Mouse (Mus musculus) MN1 (cell line): Measurements from ENCODE around the gene Zfp800.

Source experiments
- DNase-seq: peaks from one replicate; pipeline ENCODE4 v3.0.0-alpha.2; 2016; ENCODE audit warnings: low spot score

The Zfp800 gene

DNA sequence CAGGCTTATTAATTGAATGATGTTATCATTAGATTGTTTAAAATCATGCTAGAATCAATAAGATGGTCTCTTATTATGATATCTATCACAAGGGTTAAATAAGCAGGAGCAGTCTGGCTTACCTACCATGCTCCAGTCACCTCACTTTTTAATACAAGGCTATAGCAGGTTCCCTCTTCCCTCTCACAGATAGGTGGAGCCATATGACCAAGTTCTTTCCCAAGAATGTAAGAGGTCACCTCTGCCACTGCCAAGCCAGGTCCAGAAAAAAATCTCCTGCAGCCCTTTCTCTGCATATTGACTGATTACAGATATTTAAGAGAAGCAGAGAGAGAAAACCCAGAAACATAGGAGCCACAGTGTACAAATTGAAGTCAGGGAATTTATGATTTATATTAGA lies 88.1 kb downstream of the Zfp800 start:
- peak; percentile 29 for DNase-seq

- no peak for DNase-seq
Measured at GRCm38 (mm10) chr6:28308929-28309328, 88.9 kb downstream of the Zfp800 start.

GRCm38 (mm10) chr6:28306702-28307101 lies 91.1 kb downstream of the Zfp800 start:
- DNase-seq: no peak

DNA sequence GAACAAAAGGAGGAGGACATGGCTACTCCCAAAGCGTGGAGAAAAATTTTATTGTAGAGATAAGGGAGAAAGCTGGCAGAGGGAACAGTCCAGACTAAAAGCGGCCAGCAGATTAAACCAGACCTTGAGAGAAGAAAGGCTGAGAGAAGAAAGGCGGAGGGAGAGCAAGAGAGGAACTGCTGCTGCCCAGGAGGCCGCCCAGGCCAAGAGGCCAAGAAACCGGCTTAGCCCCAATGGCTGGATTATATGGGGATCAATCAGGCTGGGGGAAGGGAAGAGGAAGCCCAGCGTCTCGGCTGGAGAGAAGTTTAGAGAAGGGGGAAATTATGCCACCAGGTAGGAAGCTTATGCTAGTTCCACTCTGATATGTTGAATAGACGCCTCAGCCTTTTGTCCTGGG lies 101.5 kb downstream of the Zfp800 start:
- no peak for DNase-seq

DNA sequence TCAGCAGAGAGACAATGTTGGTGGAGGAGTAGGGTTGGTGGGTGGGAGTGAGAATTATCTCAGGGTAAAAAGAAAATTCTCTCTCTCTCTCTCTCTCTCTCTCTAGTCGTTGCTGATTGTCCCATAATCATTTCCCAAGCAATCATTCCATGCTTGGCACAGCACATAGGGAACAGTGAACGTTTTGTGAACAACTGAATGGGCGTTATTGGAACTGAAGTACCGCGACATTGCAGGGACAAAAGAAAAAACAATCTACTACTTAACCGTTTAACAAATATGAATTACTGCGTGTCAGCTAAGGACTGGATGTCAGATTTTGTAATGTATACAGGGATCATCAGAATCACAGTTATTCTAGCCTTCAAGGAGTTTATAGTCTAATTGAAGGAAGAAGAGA lies 102.2 kb downstream of the Zfp800 start:
- no peak for DNase-seq

DNA sequence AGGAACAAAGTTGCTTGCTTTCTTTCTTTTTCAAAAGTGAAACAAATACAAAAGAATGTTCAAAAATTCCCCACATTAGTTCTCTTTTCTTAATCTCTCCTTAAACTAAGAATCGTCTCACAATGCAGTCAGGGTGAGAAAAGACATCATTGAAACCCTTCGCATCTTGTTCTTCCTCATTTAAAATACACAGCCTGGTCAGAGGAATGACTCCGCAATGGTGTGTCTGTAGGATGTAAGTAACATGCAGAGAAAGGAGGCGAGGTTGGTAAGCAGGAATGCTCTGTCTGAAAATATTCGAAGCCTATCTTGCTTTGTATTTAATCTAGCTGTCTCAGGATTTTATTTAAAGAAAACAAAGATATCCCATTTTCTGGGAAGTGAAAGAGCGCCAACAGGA lies 105.0 kb downstream of the Zfp800 start:
- DNase-seq: no peak

GRCm38 (mm10) chr6:28279886-28280285 lies 117.9 kb downstream of the Zfp800 start:
- no peak for DNase-seq

GRCm38 (mm10) chr6:28262198-28262621 lies 135.6 kb downstream of the Zfp800 start:
- no peak for DNase-seq

DNA sequence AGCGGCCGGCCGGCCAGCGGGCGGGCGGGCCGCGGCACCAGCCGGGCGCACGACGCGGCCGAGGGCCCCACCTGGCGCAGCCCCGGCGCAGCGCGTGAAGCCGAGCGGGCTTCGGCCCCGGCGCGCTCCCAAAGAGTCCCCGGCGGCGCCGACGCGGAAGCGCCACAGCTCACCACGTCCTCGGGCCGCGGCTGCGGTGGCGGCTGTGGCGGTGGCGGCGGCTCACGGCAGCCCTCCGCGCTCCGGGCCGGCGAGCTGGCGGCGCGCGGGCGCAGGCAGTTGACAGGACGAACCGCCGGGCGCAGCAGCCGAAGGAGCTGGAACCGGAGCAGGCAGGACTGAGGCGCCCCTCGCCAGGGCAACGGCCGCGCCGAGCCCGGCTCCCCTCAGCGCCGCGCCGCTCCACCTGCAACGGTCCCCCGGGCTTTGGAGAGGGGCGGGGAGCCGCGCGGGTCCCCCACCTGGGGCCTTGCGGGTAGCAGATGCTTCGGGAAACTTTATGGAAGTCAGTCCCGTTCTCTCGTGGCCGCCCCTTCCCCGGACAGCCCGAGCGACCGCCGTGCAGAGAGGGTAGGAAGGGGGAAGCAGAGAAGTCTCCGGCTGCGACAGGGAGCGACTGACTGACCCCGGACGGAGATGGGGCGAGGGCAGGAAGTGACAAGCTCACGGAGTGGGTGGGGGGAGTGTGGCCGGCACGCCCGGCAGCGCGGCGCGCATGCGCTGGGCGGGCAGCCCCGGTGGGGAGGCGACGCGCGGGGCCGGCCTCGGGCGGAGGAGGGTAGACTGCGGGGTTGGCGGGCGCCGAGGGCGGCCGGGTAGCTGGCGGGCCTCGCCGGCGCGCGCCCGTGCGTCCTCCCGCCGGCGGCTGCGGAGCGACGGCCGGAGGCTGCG lies 136.3 kb downstream of the Zfp800 start:
- peak; percentile 92 for DNase-seq

DNA sequence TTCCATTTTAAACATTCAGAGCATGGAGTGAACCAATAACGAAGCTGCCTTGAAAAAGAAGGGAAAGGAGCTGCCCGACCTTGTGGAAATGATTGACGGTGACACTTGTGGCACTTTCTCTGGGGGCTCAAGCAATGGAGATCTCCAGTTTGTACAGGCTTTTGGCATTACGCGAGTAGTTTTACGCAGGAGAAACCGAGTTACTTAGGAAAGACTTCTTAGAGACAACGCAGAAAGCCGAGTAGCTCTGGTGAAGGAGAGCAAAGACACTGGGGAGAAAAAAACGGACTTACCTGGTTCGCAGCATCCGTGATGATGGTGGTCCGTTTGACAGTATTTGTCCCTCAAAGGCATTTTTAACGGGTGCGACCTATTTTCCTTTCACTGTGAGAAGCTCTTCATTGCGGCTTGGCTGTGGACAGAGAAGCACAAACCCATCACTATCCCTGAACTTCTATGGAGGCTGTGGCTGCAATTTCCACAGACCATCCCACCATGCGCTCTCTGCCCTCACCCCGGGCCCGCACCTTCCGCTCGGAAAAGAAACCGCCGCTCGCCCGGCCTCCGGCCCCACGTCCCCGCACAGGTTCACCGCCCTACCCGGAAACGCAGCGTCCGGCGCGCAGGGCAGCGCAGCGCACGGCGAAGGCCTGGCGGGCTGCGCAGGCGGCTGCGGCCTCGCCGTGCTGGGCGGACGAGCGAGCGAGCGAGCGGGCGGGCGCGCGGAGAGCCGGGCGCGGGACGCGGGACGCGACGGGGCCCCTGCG lies 137.2 kb downstream of the Zfp800 start:
- DNase-seq: peak; percentile 61

- DNase-seq: no peak
Measured at GRCm38 (mm10) chr6:28259750-28260149, 138.1 kb downstream of the Zfp800 start.

- no peak for DNase-seq
Measured at GRCm38 (mm10) chr6:28258440-28258839, 139.4 kb downstream of the Zfp800 start.

GRCm38 (mm10) chr6:28257772-28258171 lies 140.0 kb downstream of the Zfp800 start:
- DNase-seq: no peak

DNA sequence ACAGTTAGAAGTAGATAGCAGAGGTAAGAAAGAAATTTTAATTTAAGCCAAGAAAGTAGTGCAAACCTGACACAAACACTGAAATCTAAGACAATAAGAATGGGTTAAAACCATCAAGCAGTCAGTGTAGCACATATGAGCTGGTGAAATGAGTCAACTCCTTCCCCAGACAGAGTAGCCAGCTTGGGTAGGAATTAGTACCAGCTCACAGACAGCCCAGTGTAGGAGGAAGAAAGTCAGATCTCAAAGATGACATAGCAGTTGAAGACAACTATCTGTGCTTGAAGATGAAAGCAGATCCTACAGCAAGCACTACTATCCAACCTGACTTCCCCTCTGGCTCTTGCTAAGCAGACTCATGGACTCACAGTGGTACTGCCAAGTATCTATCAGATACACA lies 145.0 kb downstream of the Zfp800 start:
- DNase-seq: no peak

GRCm38 (mm10) chr6:28248211-28248610 lies 149.6 kb downstream of the Zfp800 start:
- DNase-seq: no peak

DNA sequence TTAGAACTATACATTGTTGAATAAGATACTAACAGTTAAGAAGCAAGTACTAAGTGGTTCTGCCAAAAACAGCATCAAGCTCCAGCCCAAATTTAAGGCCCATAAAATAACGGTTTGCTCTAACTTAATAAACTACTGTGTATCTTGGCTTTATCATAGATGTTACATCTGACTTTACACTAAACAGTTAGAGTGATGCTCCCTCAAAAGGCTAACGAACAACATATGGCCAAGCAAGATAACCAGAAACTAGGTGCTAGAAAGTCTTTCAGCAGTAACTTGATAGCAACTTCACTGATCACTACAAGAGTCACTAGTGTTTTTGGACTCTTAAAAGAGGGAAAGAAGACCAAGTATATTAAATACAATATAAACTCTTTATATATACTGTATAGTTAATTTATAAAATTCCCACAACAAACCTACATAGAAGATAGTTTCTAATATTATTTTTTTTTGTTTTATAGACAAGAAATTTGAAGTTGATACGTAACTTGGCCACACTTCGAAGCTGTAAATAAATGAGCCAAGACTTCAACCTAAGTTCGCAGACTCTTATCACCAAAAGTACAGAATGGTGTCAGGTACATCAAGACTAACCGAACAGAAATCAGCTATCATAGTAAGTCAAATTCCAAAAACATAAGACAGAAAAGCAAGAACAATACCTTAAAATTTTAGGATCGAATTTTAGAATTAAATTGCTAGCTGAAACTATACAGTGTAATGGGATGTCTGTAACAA lies 165.0 kb downstream of the Zfp800 start:
- no peak for DNase-seq

DNA sequence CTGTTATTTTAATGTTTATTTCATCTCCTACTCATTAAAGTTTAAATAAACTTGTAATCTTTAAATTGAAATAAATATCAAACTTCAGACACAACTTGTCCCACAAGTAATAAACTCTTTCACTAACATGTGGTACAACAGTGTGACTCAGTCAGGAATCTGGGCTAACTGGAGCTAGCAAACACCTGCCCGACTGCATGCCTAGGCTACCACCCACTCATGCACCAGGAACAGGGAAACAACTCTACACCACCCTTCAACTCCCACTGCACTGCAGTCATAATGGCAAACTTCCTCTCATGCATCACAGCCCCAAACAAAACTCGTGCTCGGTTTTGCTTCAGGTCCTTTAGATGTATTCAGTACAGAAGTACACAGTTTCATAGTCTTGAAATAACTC lies 169.7 kb downstream of the Zfp800 start:
- no peak for DNase-seq

- no peak for DNase-seq
Measured at GRCm38 (mm10) chr6:28221017-28221416, 176.8 kb downstream of the Zfp800 start.

- no peak for DNase-seq
Measured at GRCm38 (mm10) chr6:28218386-28218785, 179.4 kb downstream of the Zfp800 start.

DNA sequence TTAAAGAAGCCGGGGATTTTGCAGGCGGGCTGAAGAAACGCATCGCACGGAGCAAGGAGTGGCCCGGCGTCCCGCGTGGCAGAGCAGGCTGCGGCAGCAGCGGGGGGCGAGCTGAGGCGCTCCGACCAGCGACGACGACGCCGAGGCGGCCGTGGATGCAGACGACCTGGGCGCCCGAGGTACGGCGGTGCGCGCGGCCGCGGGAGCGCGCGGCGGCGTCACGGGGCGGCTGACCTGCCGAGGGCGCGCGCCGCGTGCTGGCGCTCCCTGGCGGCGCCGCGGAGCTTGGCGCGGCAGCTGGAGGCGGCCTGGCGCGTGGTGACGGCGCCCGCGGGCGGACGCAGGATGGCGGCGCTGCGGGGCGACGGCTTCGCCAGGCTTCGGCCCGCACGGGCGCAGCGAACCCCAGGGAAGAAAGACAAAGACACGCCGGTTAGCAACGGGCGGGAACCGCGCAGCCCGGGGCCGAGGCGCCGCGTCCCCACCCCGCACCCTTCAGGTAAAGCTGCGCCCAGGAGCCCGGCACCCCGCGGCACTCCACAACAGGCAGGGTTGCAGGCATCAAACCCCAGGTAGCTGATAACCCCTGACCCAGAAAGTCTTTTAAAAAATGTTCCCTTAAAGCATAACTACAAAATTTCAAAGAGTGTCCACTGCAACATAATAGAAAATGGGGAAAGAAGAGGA lies 182.4 kb downstream of the Zfp800 start:
- DNase-seq: no peak

GRCm38 (mm10) chr6:28214658-28215267 lies 183.0 kb downstream of the Zfp800 start:
- no peak for DNase-seq
